Mouse (Mus musculus): ENCODE measurements around the gene Clec2g.

Gene Clec2g

DNA sequence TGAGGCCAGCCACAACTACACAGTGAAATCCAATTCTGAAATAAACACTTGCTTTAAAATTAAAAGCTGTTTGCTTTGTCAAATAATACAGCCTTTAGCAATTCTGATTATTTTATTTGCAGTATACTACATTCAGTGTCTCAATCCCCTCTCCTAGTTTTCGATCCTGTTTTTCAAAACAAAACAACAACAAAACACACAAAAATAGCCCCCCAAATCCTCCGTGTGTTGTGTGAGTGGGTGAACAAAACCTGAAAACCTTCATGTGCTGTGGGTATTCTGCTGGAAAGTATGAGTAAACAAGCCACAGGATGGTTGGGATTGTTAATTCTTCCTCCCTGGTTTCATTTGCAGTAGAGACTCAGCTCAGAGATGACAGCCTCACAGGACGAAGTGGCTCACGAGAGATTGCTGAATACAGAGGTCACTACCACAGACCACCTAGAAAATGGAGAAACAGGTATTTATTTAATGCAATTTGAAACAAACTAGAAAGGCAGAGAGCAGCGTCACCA, 79.6 kb downstream of the Clec2g start:
- DNase-seq (ENCODE audit: low spot score): no peak

DNA sequence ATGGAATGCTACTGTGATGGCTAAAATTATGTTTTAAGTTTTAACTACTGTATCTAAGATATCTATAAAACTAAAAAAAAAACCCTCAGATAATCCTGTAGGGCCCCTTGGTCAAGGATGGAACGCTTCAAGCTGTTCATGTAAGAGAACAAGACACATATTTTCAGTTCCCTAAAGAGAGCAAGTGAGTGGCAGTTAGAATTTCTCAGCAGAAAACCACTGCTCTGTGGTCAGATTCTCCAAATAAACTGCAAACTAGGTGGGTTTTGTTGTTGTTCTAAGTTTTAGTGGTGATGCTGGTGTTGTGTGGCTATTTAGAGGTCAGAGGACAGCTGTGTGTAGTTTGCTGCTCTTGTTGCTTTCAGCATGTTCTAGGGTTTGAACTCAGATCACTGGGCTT, 80.2 kb downstream of the Clec2g start:
- no peak for DNase-seq (ENCODE audit: low spot score)

DNA sequence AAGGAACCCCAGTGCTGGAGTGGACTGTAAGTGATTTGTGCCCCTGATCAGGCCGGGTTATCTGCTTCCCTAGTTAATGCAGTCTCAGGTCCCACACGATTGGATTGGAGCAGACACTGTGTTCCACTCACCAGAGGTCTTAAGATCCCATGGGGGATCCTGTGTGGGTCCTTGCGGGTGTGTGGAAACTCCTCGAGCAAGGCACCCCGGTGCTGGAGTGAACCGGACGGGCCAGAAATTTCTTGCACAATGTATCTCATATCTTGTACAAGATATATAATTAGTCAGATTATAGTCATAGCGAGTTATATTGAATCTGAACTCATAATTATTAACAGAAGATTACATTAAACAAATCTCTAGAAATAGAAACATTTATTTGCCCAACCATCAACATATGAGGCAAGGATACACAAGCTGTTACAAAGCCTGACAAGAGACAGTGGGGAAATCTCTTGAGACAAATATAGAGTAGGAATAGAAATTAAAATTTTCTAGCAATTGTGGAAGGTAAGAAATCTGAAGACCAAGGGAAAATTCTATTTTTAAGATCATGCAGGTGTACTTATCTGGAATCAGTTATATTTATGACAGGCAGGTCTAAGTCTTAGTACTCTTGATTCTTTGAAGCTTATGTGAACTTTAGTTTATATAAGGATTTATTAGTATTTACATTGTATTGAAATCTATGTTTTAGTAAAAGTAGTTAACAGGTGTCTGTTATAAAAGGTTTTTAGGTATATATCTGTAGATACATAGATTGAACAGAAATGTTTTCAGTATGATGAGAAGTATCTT, 93.5 kb downstream of the Clec2g start:
- DNase-seq (ENCODE audit: low spot score): no peak

DNA sequence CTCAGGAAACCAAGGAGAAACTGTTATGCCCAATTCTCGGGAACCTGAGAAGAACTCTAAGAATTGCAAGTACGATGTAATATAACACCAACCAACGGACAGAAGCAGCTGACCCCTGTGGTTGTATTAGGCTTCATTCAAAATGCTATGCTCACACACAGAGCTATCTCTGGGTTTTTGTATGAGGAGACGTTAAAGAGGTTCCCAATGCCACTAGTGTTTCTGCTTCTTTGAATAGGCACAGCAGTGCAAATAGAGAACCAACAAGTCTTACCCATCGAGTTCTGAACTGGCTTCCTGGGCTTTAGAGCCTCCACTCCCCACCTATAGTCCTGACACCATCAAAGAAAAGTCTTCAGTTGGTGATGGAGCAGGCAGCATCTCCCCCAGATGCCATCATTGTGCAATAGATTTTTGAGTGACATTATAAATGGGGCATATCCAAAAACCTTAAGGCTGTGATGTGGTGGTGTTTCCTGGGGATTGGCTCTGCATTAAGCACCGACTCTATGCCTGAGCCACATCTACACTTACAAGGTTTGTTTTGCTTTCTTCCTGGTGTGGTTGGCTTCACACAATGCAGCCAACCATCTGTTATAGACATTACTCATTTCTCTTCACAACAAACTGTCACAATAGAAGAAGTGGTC, 96.1 kb downstream of the Clec2g start:
- DNase-seq (ENCODE audit: low spot score): no peak

DNA sequence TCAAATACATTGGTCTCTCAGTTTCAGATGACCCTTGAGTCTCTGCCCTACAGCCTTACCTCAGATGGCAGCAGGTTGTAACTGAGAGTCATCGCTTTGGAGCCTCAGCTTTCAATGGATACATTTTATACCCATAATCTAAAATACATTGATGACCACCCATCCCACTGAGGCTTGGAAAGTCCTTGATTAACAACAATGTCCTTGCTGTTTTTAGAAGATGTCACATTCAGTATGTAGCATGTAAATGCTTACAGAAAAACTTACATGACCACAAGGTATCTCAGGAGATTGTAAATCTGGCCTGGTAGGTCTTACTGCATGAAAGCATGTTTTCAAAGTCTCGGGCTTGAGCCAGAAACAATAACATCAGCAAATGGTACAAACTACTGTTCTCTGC, 96.8 kb downstream of the Clec2g start:
- no peak for DNase-seq (ENCODE audit: low spot score)

DNA sequence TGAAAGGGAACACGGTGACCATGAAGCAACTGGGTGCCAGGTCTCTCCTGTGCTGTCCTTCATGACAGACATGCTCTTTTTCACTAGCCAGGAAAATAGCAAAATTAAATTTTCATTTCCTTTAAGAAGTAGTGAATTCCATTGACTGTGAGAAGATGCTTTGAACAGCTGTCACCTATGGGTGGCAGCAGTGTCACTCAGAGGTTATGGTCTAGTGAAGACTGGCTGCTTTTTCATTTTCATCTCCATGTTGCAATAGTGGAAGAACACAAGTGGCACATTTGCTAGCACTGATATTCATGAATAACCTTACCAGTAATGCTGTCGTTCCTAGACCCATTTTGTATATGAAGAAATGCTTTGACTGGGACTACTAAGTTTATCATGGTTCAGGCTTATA, 99.2 kb downstream of the Clec2g start:
- DNase-seq (ENCODE audit: low spot score): no peak
